Mouse (Mus musculus) forebrain, embryonic 12.5 days (tissue): Measurements from ENCODE around the gene Urb2. TPM values are rescaled to one million over a fixed set of nuclear protein-coding genes. Genes with fewer than 3 reads are reported as not detected.
A peak's percentile ranks its signal among the peaks of the same experiment; 100 is the strongest.
"Not testable (repeated sequence)": the region's sequence is repeated elsewhere in the genome, so short reads cannot be mapped to it uniquely, and the experiment has no call there.

Experiments used
- ATAC-seq: fragments of 200-750 bp; cut with Nextera tagmentation; 2 replicates; pipeline ENCODE4 v1.8.0; 2017; ENCODE audit warnings: moderate TSS enrichment; ENCODE audit not compliant: low FRiP score
- H3K27ac ChIP-seq: fragments of 300-500 bp; sonication (generic); 2 replicates; pipeline ENCODE4 v1.5.1; 2016; ENCODE audit warnings: mild to moderate bottlenecking
- H3K27me3 ChIP-seq: fragments of 300-500 bp; sonication (generic); 2 replicates; pipeline ENCODE4 v1.6.1; 2016; ENCODE audit warnings: mild to moderate bottlenecking
- H3K36me3 ChIP-seq: fragments of 300-500 bp; sonication (generic); replicated peaks from 2 replicates; pipeline ENCODE4 v1.6.1; 2016; ENCODE audit warnings: mild to moderate bottlenecking
- H3K4me1 ChIP-seq: fragments of 300-500 bp; sonication (generic); 2 replicates; pipeline ENCODE4 v1.6.1; 2016
- H3K4me2 ChIP-seq: fragments of 300-500 bp; sonication (generic); 2 replicates; pipeline ENCODE4 v1.6.1; 2016; ENCODE audit warnings: mild to moderate bottlenecking, moderate library complexity
- H3K4me3 ChIP-seq: fragments of 300-500 bp; sonication (generic); replicated peaks from 2 replicates; pipeline ENCODE4 v1.5.1; 2016; ENCODE audit warnings: mild to moderate bottlenecking
- H3K9ac ChIP-seq: fragments of 300-500 bp; sonication (generic); 2 replicates; pipeline ENCODE4 v1.6.1; 2016; ENCODE audit warnings: mild to moderate bottlenecking
- H3K9me3 ChIP-seq: fragments of 300-500 bp; sonication (generic); 2 replicates; pipeline ENCODE4 v1.6.1; 2016
- WGBS: fragments of 180-500 bp; shearing (Covaris S2); methylation state at CpG from one replicate; pipeline ENCODE4 v1.1.7; 2016; 5-methylcytosine and 5-hydroxymethylcytosine counted together
- polyA plus RNA-seq: library from polyadenylated mRNA; unstranded; fragments of >200 nt; fragmentation: Nextera tagmentation; extraction: Ambion mirVana; gene quantifications from 2 replicates; pipeline ENCODE4 v1.2.1, GENCODE M21; 2016

Gene Urb2
- polyA plus RNA-seq, 1 experiment from 2014 or later, result 6.5 TPM

DNA sequence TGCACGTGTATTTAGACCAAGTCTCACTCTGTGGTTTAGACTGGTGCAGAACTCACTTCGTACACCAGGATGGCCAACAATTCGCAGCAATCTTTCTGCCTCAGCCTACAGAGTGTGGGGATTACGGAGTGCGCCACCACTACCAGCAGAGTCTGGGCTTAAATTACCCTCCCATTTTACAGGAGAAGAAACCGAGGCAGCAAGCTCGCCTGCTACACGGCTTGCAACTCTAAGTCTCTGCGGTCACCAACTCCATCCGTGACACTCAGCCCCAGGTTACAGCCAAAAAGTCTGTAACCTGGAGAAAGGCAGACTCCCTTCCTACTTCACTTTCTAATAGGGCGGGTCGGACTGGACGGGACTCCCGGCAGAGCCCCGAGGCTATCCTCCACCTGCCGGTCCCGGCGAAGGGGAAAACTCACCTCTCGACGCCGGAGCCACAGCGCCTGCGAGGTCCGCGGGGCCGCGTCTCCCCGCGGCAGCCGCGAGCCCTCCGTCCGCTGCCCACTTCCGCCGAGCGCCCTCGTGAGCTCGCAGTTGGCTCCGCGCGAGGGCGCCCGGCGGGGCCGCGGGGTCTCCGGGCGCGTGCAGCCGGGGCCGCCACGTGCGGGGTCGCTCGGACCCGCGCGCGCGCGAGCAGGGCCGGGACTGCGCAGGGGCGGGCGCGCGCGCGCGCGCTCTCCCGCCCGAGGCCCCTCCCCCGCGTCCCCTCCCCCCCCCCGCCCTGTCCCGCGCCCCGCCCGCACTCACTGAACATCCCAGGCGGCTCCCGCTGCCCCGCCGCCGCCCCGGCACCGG is 670 bp upstream of the Urb2 start:
- H3K4me3 ChIP-seq, result peak overlapping the region; percentile 79
- H3K4me2 ChIP-seq, result peak overlapping the region; percentile 71
- peak; percentile 85 for ATAC-seq
- no peaks in the 10 kb centered on the region for H3K9me3 ChIP-seq
- WGBS, result 1% methylated on average over 38 of the region's 87 CpGs
- H3K9ac ChIP-seq, result peak overlapping the region; percentile 80
- H3K4me1 ChIP-seq, result peaks cover 37% of the 10 kb centered on the region
- H3K27ac ChIP-seq, result peak overlapping the region; percentile 95
- H3K36me3 ChIP-seq, result peaks cover 11% of the 10 kb centered on the region
- H3K27me3 ChIP-seq, result no peaks in the 10 kb centered on the region

GRCm38 (mm10) chr8:124026265-124026664 is 5.0 kb downstream of the Urb2 start:
- H3K9me3 ChIP-seq, H3K4me2 ChIP-seq, H3K27me3 ChIP-seq, H3K27ac ChIP-seq, H3K4me3 ChIP-seq, ATAC-seq, H3K9ac ChIP-seq, H3K4me1 ChIP-seq: not testable (repeated sequence)
- 84% methylated on average over 2 of the region's 2 CpGs for WGBS
- H3K36me3 ChIP-seq, result peaks cover 62% of the 10 kb centered on the region

GRCm38 (mm10) chr8:124027831-124028230 is 6.5 kb downstream of the Urb2 start:
- no peaks in the 10 kb centered on the region for H3K9me3 ChIP-seq
- H3K4me1 ChIP-seq, result no peaks in the 10 kb centered on the region
- no peak overlapping the region for H3K27ac ChIP-seq
- WGBS, result 94% methylated on average over 6 of the region's 6 CpGs
- H3K27me3 ChIP-seq, result no peaks in the 10 kb centered on the region
- no peak for ATAC-seq
- no peak overlapping the region for H3K4me3 ChIP-seq
- peaks cover 68% of the 10 kb centered on the region for H3K36me3 ChIP-seq
- H3K9ac ChIP-seq, result no peak overlapping the region
- no peak overlapping the region for H3K4me2 ChIP-seq

- WGBS, result 69% methylated on average over 5 of the region's 5 CpGs
- H3K4me2 ChIP-seq, result no peak overlapping the region
Measured at GRCm38 (mm10) chr8:124033400-124033799, 12.1 kb downstream of the Urb2 start.

DNA sequence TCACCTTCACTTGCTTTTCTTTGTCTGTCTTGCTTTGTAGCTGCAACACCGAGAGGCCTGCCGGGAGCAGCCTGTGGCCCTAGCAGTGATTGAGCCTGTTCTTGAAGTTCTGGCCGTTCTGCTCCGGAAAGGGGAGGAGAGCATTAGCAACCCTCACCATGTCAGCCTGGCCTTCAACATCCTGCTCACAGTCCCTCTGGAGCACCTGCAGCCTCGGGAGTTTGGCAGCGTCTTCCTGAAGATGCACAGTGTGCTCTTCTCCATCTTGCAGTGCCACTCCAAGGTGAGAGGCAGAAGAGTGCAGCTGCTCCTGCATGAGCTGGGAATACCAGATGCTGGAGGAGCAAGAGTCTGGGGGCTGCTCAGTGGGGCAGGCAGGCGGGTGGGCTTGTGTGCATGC is 16.8 kb downstream of the Urb2 start:
- Histone ChIP-seq H3K4me2 (no peak overlapping the region), H3K27me3 (no peaks in the 10 kb centered on the region), H3K9ac (no peak overlapping the region), H3K4me3 (no peak overlapping the region), H3K27ac (no peak overlapping the region), H3K4me1 (no peaks in the 10 kb centered on the region), H3K36me3 (peaks cover 78% of the 10 kb centered on the region), H3K9me3 (no peaks in the 10 kb centered on the region)
- 92% methylated on average over 7 of the region's 7 CpGs for WGBS
- ATAC-seq, result no peak

More at GRCm38 (mm10) chr8:124033400-124033799, 12.1 kb downstream of the Urb2 start:
- Histone ChIP-seq H3K4me3 (no peak overlapping the region), H3K27me3 (no peaks in the 10 kb centered on the region), H3K4me1 (no peaks in the 10 kb centered on the region), H3K36me3 (peaks cover 75% of the 10 kb centered on the region), H3K27ac (no peak overlapping the region), H3K9ac (no peak overlapping the region), H3K9me3 (no peaks in the 10 kb centered on the region)
- no peak for ATAC-seq

- Histone ChIP-seq H3K27ac (no peak overlapping the region), H3K4me1 (no peaks in the 10 kb centered on the region), H3K4me2 (no peak overlapping the region), H3K9ac (no peak overlapping the region), H3K27me3 (no peaks in the 10 kb centered on the region), H3K4me3 (no peak overlapping the region), H3K9me3 (no peaks in the 10 kb centered on the region), H3K36me3 (peaks cover 78% of the 10 kb centered on the region)
- 83% methylated on average over 4 of the region's 4 CpGs for WGBS
- no peak for ATAC-seq
Measured at GRCm38 (mm10) chr8:124039351-124039750, 18.0 kb downstream of the Urb2 start.

DNA sequence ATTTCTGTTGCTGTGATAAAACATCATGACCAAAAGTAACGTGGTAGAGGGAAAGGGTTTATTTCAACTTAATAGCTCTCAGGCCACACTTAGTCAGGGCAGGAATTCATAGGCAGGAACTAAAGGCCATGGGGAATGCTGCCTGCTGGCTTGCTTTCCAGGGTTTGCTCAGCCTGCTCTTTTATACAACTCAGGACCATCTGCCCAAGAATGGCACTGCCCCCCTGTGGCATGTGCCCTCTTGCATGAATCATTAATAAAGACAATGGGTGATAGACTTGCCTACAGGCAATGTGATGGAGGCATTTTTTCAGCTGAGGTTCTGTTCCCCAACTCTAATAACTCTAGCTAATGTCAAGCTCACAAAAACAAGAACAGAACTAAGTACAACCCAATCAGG is 20.9 kb downstream of the Urb2 start:
- H3K4me2 ChIP-seq, result no peak overlapping the region
- H3K27me3 ChIP-seq, result no peaks in the 10 kb centered on the region
- H3K36me3 ChIP-seq, result peaks cover 74% of the 10 kb centered on the region
- H3K9ac ChIP-seq, result no peak overlapping the region
- no peak overlapping the region for H3K27ac ChIP-seq
- H3K4me3 ChIP-seq, result no peak overlapping the region
- ATAC-seq, result no peak
- no peaks in the 10 kb centered on the region for H3K4me1 ChIP-seq
- H3K9me3 ChIP-seq, result no peaks in the 10 kb centered on the region
- 85% methylated on average over 1 of the region's 1 CpGs for WGBS

- no peaks in the 10 kb centered on the region for H3K27me3 ChIP-seq
- ATAC-seq, result no peak
- H3K4me1 ChIP-seq, result no peaks in the 10 kb centered on the region
- H3K9ac ChIP-seq, result no peak overlapping the region
- H3K4me3 ChIP-seq, result no peak overlapping the region
- H3K4me2 ChIP-seq, result no peak overlapping the region
- peaks cover 66% of the 10 kb centered on the region for H3K36me3 ChIP-seq
- no peaks in the 10 kb centered on the region for H3K9me3 ChIP-seq
- 94% methylated on average over 5 of the region's 5 CpGs for WGBS
- no peak overlapping the region for H3K27ac ChIP-seq
Measured at GRCm38 (mm10) chr8:124044421-124044820, 23.1 kb downstream of the Urb2 start.

DNA sequence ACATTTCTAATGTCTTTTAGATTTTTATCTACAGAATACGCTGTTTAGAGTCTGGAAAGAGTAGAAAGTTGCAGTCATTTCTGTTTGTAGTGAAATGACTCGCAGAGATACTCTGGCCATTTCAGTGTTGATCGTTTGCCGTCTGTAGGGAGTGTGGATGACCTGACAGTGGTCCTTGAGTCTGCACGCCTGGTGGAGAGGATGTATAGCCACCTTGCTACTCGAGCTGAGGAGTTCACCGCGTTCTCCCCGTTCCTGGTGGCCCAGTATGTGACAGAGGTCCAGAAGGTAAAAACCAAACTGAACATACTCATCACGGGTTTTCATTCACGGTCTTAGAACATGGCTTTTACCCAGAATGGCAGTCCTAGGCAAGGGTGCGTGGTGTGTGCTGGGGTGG is 23.6 kb downstream of the Urb2 start:
- no peak overlapping the region for H3K4me3 ChIP-seq
- H3K27me3 ChIP-seq, result no peaks in the 10 kb centered on the region
- WGBS, result 96% methylated on average over 12 of the region's 12 CpGs
- peaks cover 66% of the 10 kb centered on the region for H3K36me3 ChIP-seq
- ATAC-seq, result no peak
- no peaks in the 10 kb centered on the region for H3K4me1 ChIP-seq
- no peak overlapping the region for H3K4me2 ChIP-seq
- H3K9ac ChIP-seq, result no peak overlapping the region
- H3K9me3 ChIP-seq, result no peaks in the 10 kb centered on the region
- no peak overlapping the region for H3K27ac ChIP-seq

DNA sequence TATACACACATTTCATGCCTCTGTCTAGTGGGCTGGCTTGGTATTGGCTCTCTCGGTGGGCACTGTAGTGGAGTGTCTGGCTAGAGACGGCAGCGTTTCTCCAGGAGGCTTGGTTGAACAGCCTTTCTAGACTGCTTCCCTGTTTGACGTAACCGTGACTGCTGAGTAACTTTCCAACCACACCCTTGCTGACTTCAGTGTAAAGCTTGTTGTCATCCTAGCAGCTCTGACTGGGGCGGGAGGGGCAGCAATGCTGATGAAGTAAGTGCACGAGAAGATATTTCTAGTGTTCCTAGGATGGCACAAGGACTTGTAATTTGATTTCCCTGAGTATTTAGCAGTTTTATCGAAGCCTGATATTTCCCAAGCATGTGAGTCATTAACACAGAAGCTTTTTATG is 24.5 kb downstream of the Urb2 start:
- Histone ChIP-seq H3K9ac (no peak overlapping the region), H3K9me3 (no peaks in the 10 kb centered on the region), H3K4me3 (no peak overlapping the region), H3K36me3 (peaks cover 63% of the 10 kb centered on the region), H3K4me2 (no peak overlapping the region), H3K4me1 (no peaks in the 10 kb centered on the region), H3K27ac (no peak overlapping the region), H3K27me3 (no peaks in the 10 kb centered on the region)
- ATAC-seq, result no peak
- 90% methylated on average over 8 of the region's 8 CpGs for WGBS

GRCm38 (mm10) chr8:124052110-124052509 is 30.8 kb downstream of the Urb2 start:
- Histone ChIP-seq H3K4me1 (no peaks in the 10 kb centered on the region), H3K4me2 (no peak overlapping the region), H3K4me3 (no peak overlapping the region), H3K27ac (no peak overlapping the region), H3K27me3 (no peaks in the 10 kb centered on the region), H3K9ac (no peak overlapping the region), H3K9me3 (no peaks in the 10 kb centered on the region), H3K36me3 (peaks cover 23% of the 10 kb centered on the region)
- 17% methylated on average over 3 of the region's 3 CpGs for WGBS
- ATAC-seq, result 0 out of 2 replicates have a peak, but pooled peaks have one; percentile 36

DNA sequence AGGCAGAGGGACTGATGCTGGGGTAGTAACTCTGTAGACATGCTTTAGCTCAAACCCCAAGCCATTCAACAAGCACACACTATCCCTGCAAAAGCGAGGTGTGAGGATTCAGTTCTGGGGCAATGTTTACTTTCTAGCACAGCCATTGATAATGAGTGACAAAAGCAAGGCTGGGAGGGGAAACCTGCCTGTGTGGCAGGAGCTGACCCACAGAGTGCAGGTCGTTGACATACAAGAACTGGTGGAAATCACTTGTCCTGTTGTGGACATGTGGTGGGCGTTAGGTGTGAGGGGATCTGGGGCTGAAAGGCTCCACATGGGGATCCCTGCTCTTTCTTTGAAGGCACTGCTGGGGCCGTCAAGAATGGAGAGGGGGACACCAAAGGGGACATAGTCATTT is 31.3 kb downstream of the Urb2 start:
- Histone ChIP-seq H3K27me3 (no peaks in the 10 kb centered on the region), H3K4me1 (no peaks in the 10 kb centered on the region), H3K9ac (no peak overlapping the region), H3K4me3 (no peak overlapping the region), H3K36me3 (peaks cover 19% of the 10 kb centered on the region), H3K4me2 (no peak overlapping the region), H3K9me3 (no peaks in the 10 kb centered on the region), H3K27ac (no peak overlapping the region)
- WGBS, result 55% methylated on average over 4 of the region's 4 CpGs
- ATAC-seq, result no peak
